Mouse (Mus musculus): Measurements from ENCODE around the gene Txlng. TPM values are rescaled to one million over a fixed set of nuclear protein-coding genes. Genes with fewer than 3 reads are reported as not detected.
"Not testable (repeated sequence)": the region's sequence is repeated elsewhere in the genome, so short reads cannot be mapped to it uniquely, and the experiment has no call there.

The Txlng gene
- polyA plus RNA-seq, 1 experiment from 2014 or later: 6.2 TPM

- 48% methylated on average over 6 of the region's 6 CpGs for WGBS (ENCODE audit: missing documents)
- Histone ChIP-seq H3K79me2 (ENCODE audit: inconsistent target) (peaks cover 21% of the 10 kb centered on the region; the same call in 1 of the 2 replicates), H3K27ac (no peak overlapping the region), H3K4me3 (ENCODE audit: inconsistent target) (peak overlapping the region; percentile 64), H3K36me3 (ENCODE audit: inconsistent target) (no peaks in the 10 kb centered on the region)
Measured at GRCm38 (mm10) chrX:162828016-162828415, 1.2 kb downstream of the Txlng start.

GRCm38 (mm10) chrX:162800371-162800770 lies 28.9 kb downstream of the Txlng start:
- Histone ChIP-seq H3K4me3 (ENCODE audit: inconsistent target) (no peak overlapping the region), H3K36me3 (ENCODE audit: inconsistent target) (no peaks in the 10 kb centered on the region), H3K27ac (no peak overlapping the region), H3K79me2 (ENCODE audit: inconsistent target) (no peaks in the 10 kb centered on the region)

GRCm38 (mm10) chrX:162791392-162791791 lies 37.9 kb downstream of the Txlng start:
- 93% methylated on average over 5 of the region's 5 CpGs for WGBS (ENCODE audit: missing documents)
- not testable (repeated sequence) for H3K36me3 ChIP-seq (ENCODE audit: inconsistent target); H3K27ac ChIP-seq; H3K79me2 ChIP-seq (ENCODE audit: inconsistent target); H3K4me3 ChIP-seq (ENCODE audit: inconsistent target)

- Histone ChIP-seq H3K36me3 (ENCODE audit: inconsistent target) (no peaks in the 10 kb centered on the region; the same call in 1 of the 2 replicates), H3K27ac (no peak overlapping the region), H3K79me2 (ENCODE audit: inconsistent target) (no peaks in the 10 kb centered on the region), H3K4me3 (ENCODE audit: inconsistent target) (no peak overlapping the region)
- 40% methylated on average over 1 of the region's 1 CpGs for WGBS (ENCODE audit: missing documents)
Measured at GRCm38 (mm10) chrX:162788372-162788771, 40.9 kb downstream of the Txlng start.

GRCm38 (mm10) chrX:162770726-162771125 lies 58.5 kb downstream of the Txlng start:
- H3K36me3 ChIP-seq (ENCODE audit: inconsistent target): no peaks in the 10 kb centered on the region
- WGBS (ENCODE audit: missing documents): 60% methylated on average over 1 of the region's 1 CpGs
- no peak overlapping the region for H3K27ac ChIP-seq
- H3K4me3 ChIP-seq (ENCODE audit: inconsistent target): no peak overlapping the region
- peaks cover 32% of the 10 kb centered on the region for H3K79me2 ChIP-seq (ENCODE audit: inconsistent target)

- H3K36me3 ChIP-seq (ENCODE audit: inconsistent target): no peaks in the 10 kb centered on the region
- no peak overlapping the region for H3K27ac ChIP-seq
- WGBS (ENCODE audit: missing documents): 41% methylated on average over 9 of the region's 9 CpGs
- H3K4me3 ChIP-seq (ENCODE audit: inconsistent target): peak overlapping the region; percentile 54
- peaks cover 59% of the 10 kb centered on the region for H3K79me2 ChIP-seq (ENCODE audit: inconsistent target)
Measured at GRCm38 (mm10) chrX:162761716-162762395, 67.4 kb downstream of the Txlng start.

- 16% methylated on average over 45 of the region's 50 CpGs for WGBS (ENCODE audit: missing documents)
- Histone ChIP-seq H3K36me3 (ENCODE audit: inconsistent target) (no peaks in the 10 kb centered on the region), H3K79me2 (ENCODE audit: inconsistent target) (peaks cover 51% of the 10 kb centered on the region), H3K4me3 (ENCODE audit: inconsistent target) (peak overlapping the region; percentile 54), H3K27ac (peak overlapping the region; percentile 15; the same call in 1 of the 2 replicates)
Measured at GRCm38 (mm10) chrX:162760958-162761515, 68.2 kb downstream of the Txlng start.

GRCm38 (mm10) chrX:162760115-162760942 lies 68.9 kb downstream of the Txlng start, which contains the start of gene Rbbp7:
Gene Rbbp7, plus strand, starts transcription at chrX:162760402.
- Histone ChIP-seq H3K79me2 (ENCODE audit: inconsistent target) (peaks cover 44% of the 10 kb centered on the region), H3K36me3 (ENCODE audit: inconsistent target) (no peaks in the 10 kb centered on the region), H3K27ac (peak within 1 kb of the TSS; percentile 75), H3K4me3 (ENCODE audit: inconsistent target) (peak within 1 kb of the TSS; percentile 54)
- 22% methylated on average over 39 of the region's 100 CpGs for WGBS (ENCODE audit: missing documents)

GRCm38 (mm10) chrX:162759251-162760114 lies 69.8 kb downstream of the Txlng start:
- Histone ChIP-seq H3K27ac (peak overlapping the region; percentile 75), H3K79me2 (ENCODE audit: inconsistent target) (peaks cover 36% of the 10 kb centered on the region), H3K4me3 (ENCODE audit: inconsistent target) (peak overlapping the region; percentile 24; the same call in 1 of the 2 replicates), H3K36me3 (ENCODE audit: inconsistent target) (no peaks in the 10 kb centered on the region)
- 27% methylated on average over 18 of the region's 32 CpGs for WGBS (ENCODE audit: missing documents)

- 90% methylated on average over 6 of the region's 7 CpGs for WGBS (ENCODE audit: missing documents)
- Histone ChIP-seq H3K27ac (no peak overlapping the region), H3K36me3 (ENCODE audit: inconsistent target) (no peaks in the 10 kb centered on the region), H3K4me3 (ENCODE audit: inconsistent target) (no peak overlapping the region), H3K79me2 (ENCODE audit: inconsistent target) (peaks cover 1% of the 10 kb centered on the region)
Measured at GRCm38 (mm10) chrX:162756058-162756457, 73.2 kb downstream of the Txlng start.

- H3K27ac ChIP-seq: no peak overlapping the region
- no peaks in the 10 kb centered on the region for H3K36me3 ChIP-seq (ENCODE audit: inconsistent target)
- H3K79me2 ChIP-seq (ENCODE audit: inconsistent target): no peaks in the 10 kb centered on the region
- no peak overlapping the region for H3K4me3 ChIP-seq (ENCODE audit: inconsistent target)
- WGBS (ENCODE audit: missing documents): 95% methylated on average over 4 of the region's 4 CpGs
Measured at GRCm38 (mm10) chrX:162754314-162754713, 74.9 kb downstream of the Txlng start.

GRCm38 (mm10) chrX:162752418-162752817 lies 76.8 kb downstream of the Txlng start:
- 79% methylated on average over 2 of the region's 2 CpGs for WGBS (ENCODE audit: missing documents)

GRCm38 (mm10) chrX:162748696-162749420 lies 80.4 kb downstream of the Txlng start:
- no peak overlapping the region for H3K27ac ChIP-seq
- H3K79me2 ChIP-seq (ENCODE audit: inconsistent target): no peaks in the 10 kb centered on the region
- 88% methylated on average over 9 of the region's 9 CpGs for WGBS (ENCODE audit: missing documents)
- H3K36me3 ChIP-seq (ENCODE audit: inconsistent target): no peaks in the 10 kb centered on the region
- H3K4me3 ChIP-seq (ENCODE audit: inconsistent target): no peak overlapping the region

More at GRCm38 (mm10) chrX:162752418-162752817, 76.8 kb downstream of the Txlng start:
- Histone ChIP-seq H3K27ac (no peak overlapping the region), H3K79me2 (ENCODE audit: inconsistent target) (no peaks in the 10 kb centered on the region), H3K4me3 (ENCODE audit: inconsistent target) (no peak overlapping the region), H3K36me3 (ENCODE audit: inconsistent target) (no peaks in the 10 kb centered on the region)
